Mouse (Mus musculus): ENCODE data around the gene Adgrg6. TPM values are rescaled to one million over a fixed set of nuclear protein-coding genes. Genes with fewer than 3 reads are reported as not detected.

Gene Adgrg6
- polyA plus RNA-seq, 1 experiment from 2014 or later: 1.3 TPM

GRCm38 (mm10) chr10:14385574-14385973, 159.9 kb downstream of the Adgrg6 start:
- H3K36me3 ChIP-seq (ENCODE audit: control insufficient read depth, insufficient read depth, low read length): no peaks in the 10 kb centered on the region
- no peak for ATAC-seq
- H3K4me1 ChIP-seq (ENCODE audit: control insufficient read depth, insufficient read depth, low read length): no peaks in the 10 kb centered on the region
- H3K4me3 ChIP-seq (ENCODE audit: low read depth, low read length): no peak overlapping the region
- H3K9me3 ChIP-seq (replicated peaks; ENCODE audit: control insufficient read depth, low read length, poor library complexity, severe bottlenecking): no peaks in the 10 kb centered on the region
- 90% methylated on average over 5 of the region's 5 CpGs for WGBS
- H3K9ac ChIP-seq (ENCODE audit: low read depth, low read length): no peak overlapping the region
- no peaks in the 10 kb centered on the region for H3K27me3 ChIP-seq (ENCODE audit: control insufficient read depth, insufficient read depth, low read depth, low read length)
- H3K4me2 ChIP-seq (ENCODE audit: low read length): no peak overlapping the region
- H3K27ac ChIP-seq (ENCODE audit: low read length): no peak overlapping the region

GRCm38 (mm10) chr10:14365065-14365589, 180.3 kb downstream of the Adgrg6 start:
- Histone ChIP-seq H3K27ac (ENCODE audit: low read length) (no peak overlapping the region), H3K4me2 (ENCODE audit: low read length) (no peak overlapping the region), H3K4me1 (ENCODE audit: control insufficient read depth, insufficient read depth, low read length) (no peaks in the 10 kb centered on the region), H3K27me3 (ENCODE audit: control insufficient read depth, insufficient read depth, low read depth, low read length) (no peaks in the 10 kb centered on the region), H3K36me3 (ENCODE audit: control insufficient read depth, insufficient read depth, low read length) (no peaks in the 10 kb centered on the region), H3K9me3 (replicated peaks; ENCODE audit: control insufficient read depth, low read length, poor library complexity, severe bottlenecking) (no peaks in the 10 kb centered on the region), H3K4me3 (ENCODE audit: low read depth, low read length) (no peak overlapping the region), H3K9ac (ENCODE audit: low read depth, low read length) (no peak overlapping the region)
- WGBS: 92% methylated on average over 1 of the region's 1 CpGs
- ATAC-seq: no peak

- 93% methylated on average over 2 of the region's 2 CpGs for WGBS
- ATAC-seq: no peak
Measured at GRCm38 (mm10) chr10:14363226-14363625, 182.2 kb downstream of the Adgrg6 start.

GRCm38 (mm10) chr10:14358271-14358670, 187.2 kb downstream of the Adgrg6 start:
- 73% methylated on average over 3 of the region's 3 CpGs for WGBS
- H3K9me3 ChIP-seq (replicated peaks; ENCODE audit: control insufficient read depth, low read length, poor library complexity, severe bottlenecking): no peaks in the 10 kb centered on the region
- no peak for ATAC-seq
- H3K27me3 ChIP-seq (ENCODE audit: control insufficient read depth, insufficient read depth, low read depth, low read length): no peaks in the 10 kb centered on the region
- H3K4me3 ChIP-seq (ENCODE audit: low read depth, low read length): no peak overlapping the region
- no peaks in the 10 kb centered on the region for H3K4me1 ChIP-seq (ENCODE audit: control insufficient read depth, insufficient read depth, low read length)
- no peak overlapping the region for H3K9ac ChIP-seq (ENCODE audit: low read depth, low read length)
- no peaks in the 10 kb centered on the region for H3K36me3 ChIP-seq (ENCODE audit: control insufficient read depth, insufficient read depth, low read length)
- no peak overlapping the region for H3K4me2 ChIP-seq (ENCODE audit: low read length)
- no peak overlapping the region for H3K27ac ChIP-seq (ENCODE audit: low read length)

More at GRCm38 (mm10) chr10:14363226-14363625, 182.2 kb downstream of the Adgrg6 start:
- H3K36me3 ChIP-seq (ENCODE audit: control insufficient read depth, insufficient read depth, low read length): no peaks in the 10 kb centered on the region
- H3K4me2 ChIP-seq (ENCODE audit: low read length): no peak overlapping the region
- no peaks in the 10 kb centered on the region for H3K9me3 ChIP-seq (replicated peaks; ENCODE audit: control insufficient read depth, low read length, poor library complexity, severe bottlenecking)
- no peaks in the 10 kb centered on the region for H3K27me3 ChIP-seq (ENCODE audit: control insufficient read depth, insufficient read depth, low read depth, low read length)
- no peak overlapping the region for H3K27ac ChIP-seq (ENCODE audit: low read length)
- H3K4me1 ChIP-seq (ENCODE audit: control insufficient read depth, insufficient read depth, low read length): no peaks in the 10 kb centered on the region
- H3K4me3 ChIP-seq (ENCODE audit: low read depth, low read length): no peak overlapping the region
- no peak overlapping the region for H3K9ac ChIP-seq (ENCODE audit: low read depth, low read length)

Other genes starting within 250 kb of the Adgrg6 start
- 186 and 190 TPM in 2 replicates for gene Vta1, start 159.9 kb upstream of the Adgrg6 start, polyA plus RNA-seq (2015; fragmentation: Nextera tagmentation; extraction: Ambion mirVana)
- gene Nmbr, start 159.9 kb upstream of the Adgrg6 start, polyA plus RNA-seq (2015; fragmentation: Nextera tagmentation; extraction: Ambion mirVana): 2.1 and 2.9 TPM in 2 replicates
- not detected in 2 replicates for gene Gje1, start 172.6 kb upstream of the Adgrg6 start, polyA plus RNA-seq (2015; fragmentation: Nextera tagmentation; extraction: Ambion mirVana)